Mouse (Mus musculus) layer of hippocampus, adult 9-10 months (tissue): ENCODE data around the gene Man1c1.

ENCODE experiments used
- DNase-seq: peaks from one replicate; pipeline ENCODE4 v3.0.0; 2022; ENCODE audit warnings: low spot score

Gene Man1c1

DNA sequence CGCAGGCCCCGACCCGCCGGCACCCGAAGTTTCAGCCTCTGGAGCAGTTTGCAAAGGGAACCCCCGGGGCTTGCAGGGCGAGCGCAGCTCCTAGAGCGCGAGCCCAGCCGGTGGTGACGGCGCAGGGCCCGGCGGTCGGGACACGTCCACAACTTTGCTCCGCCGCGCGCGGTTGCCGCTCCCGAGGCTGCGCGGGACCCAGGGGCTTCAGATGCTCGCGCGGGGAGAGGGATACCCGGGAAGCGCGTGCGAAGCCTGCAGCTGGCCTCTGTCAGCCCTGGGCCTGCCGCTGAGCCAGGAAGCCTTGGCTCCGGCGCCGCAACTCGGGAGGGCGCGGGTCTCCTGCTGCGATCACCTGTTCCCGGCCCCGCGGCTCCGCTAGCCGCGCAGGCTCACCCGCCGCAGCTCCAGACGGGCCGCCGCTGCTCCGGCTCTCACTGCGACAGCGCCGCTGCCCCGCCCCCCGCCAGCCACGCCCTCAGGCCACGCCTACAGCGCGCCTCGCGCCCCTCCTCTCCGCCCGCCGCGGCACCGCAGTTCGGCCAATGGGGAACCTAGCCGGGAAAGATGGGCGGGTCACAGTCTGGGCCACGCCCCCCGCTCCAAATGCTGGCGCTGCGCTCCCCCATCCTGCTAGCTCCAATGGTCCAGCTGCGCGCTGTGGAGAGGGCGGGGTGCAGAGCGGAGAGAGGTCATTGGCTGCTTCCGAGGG is at the start of gene Man1c1:
Gene Man1c1 (minus strand): TSS at position 456 of the 712 bp plus-strand sequence.
- DNase-seq, result peak; percentile 94

DNA sequence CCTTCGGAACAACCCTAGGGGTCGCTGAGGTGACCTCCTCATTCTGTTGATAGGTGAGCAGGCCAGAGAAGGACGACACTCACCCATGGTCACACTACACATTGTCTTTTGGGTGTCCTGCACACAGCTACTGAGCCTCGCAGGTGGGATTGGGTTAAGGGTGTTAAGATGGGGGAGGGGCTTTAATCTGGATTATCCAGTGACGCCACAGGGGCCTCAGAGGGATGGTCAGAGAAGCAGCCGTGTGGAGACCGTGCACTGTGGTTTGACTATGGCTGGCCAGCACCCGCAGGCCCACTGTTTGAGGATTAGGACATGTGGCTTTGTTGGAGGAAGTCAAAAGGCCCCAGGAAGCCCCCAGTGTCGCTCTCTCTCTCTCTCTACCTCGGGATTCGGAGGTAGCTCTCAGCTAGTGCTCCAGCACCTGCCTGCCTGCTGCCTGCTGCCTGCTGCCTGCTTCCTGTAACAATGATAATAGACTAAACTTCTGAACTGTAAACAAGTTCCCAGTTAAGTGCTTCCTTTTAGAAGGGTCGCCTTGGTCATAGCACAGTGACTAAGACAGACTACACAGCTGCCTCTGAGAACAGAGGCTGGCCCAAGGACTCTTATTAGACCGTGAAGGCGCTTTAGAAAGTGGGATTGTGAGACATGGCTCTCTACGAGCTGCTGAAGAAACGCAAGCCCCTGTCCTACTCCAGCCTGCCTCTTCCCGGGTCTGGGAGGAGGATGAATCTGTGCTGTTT is 49.6 kb upstream of the Man1c1 start:
- DNase-seq, result no peak

DNA sequence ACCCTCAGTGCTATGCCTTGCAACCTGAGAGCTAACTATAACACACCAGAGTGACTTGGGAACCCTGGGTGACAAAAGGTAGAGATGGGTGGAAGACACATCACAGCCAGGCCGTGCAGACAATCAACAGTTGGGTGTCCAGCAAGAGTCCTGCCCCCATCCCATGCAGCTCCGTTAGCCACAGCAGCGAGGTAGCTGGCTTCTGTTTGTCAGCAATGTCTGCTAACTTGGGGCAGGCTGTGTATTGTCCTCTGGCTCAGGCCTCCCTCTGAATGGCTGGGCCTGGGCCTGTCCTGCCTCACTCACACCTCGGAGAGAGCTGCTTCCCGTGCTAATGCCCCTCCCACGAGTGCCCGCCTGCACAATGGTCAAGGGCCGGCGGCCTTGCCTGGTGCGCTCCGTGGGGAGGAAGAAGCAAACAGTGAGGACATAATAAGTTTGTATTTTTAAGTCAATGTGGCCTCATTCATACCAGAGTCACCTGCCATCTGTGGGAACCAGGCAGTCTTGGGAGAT is 48.9 kb upstream of the Man1c1 start:
- no peak for DNase-seq

DNA sequence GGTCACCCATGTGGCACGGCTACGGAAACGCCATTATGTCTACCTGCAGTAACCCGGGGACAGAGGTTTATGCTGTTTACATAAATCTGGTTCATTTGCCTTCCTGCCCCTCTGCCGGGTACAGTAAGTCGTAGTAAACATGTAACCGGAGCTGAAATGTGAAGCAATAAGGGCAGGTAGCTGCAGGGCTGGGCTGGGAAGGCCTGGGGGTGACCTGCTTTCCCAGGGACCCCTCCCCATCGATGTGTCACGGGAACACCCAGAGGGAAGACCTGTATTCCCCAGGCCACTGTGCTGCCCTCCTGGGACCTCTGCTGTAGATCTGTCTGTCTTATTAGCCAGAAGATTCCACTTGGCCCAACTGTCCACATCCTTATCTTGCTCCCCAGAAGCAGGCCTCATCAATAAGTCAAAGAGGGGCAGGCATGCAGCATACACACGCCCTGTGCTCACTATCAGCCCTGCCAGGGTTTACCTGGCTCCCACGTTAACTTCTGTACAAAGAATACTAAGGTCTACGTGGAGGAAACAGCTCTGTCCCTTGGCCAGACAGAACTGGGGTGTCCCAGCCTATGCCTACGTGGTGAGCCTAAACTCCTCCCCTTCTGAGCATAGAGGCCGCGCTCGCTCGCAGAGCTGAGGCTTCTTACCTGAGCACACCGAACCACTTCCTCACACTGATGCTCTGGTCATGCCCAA is 47.7 kb upstream of the Man1c1 start:
- no peak for DNase-seq

DNA sequence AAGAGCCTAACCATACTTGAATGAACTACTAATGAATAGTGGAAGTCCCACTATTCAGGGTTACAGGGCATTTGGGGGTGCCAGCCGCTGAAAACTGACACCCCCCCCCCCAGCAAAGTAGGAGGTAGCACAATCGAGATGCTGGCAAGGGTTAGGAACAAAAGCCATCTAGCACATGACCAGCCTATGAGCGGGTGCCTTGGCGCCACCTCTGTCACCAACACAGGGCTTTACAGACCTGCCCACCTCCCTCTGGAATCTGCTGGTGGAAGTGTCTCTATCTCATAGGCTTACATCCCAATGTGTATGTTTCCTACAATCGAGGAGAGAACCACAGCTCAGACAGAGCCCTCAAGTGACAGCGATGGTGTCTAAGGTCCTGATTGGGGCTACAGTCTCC is 46.7 kb upstream of the Man1c1 start:
- no peak for DNase-seq

DNA sequence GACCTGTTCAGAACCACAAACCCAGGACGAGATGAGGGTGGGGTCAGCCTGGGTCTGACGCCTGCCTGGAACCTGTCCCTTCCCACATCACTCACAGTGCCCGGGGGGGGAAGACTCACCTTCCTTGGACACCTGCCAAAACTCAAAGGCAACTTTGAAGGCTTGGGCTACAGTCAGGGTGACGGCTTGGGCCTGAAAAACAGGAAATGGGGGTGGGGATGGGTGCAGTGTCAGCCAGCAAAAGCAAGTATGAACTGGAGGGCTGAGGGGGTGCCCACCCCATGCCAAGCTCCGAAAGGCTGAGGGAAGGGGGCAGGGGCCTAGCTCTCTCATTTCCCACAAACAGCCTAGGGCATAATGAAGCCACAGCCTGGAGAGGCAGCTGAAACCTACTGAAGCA is 46.2 kb upstream of the Man1c1 start:
- no peak for DNase-seq

DNA sequence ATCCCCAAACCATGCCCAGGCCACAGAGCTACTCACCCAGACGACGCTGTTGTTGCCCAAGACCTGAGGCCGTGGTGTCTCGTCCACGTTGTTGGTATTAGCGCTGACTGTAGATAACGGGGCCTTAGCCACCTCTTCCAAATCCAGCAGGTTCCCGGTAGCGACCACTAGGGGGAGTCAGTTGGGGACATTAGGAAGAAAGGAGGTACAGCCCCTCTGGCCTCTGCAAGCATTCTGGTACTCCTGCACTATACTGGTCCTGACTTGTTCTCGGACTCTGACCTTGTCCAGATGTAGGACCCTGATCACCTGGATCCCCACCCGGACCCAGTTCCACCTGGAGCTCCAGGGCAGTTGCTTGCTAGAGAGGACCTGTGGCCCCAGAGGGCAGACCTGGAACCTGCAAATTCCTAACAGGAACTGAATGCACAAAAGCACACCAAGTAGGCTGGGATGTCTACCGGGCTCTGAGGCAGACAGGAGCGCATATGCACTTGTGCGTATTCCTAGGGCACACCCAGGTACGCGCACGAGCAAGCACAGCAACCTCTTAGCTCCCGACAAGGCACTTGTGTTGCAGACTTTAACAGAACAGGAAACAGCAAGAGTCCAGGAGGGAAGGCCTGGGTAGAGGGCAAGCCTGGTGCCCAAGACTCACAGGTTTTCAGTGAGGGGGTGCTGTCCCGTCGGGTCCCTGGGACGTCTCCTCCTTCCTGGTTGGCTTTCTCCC is 45.4 kb upstream of the Man1c1 start:
- no peak for DNase-seq

DNA sequence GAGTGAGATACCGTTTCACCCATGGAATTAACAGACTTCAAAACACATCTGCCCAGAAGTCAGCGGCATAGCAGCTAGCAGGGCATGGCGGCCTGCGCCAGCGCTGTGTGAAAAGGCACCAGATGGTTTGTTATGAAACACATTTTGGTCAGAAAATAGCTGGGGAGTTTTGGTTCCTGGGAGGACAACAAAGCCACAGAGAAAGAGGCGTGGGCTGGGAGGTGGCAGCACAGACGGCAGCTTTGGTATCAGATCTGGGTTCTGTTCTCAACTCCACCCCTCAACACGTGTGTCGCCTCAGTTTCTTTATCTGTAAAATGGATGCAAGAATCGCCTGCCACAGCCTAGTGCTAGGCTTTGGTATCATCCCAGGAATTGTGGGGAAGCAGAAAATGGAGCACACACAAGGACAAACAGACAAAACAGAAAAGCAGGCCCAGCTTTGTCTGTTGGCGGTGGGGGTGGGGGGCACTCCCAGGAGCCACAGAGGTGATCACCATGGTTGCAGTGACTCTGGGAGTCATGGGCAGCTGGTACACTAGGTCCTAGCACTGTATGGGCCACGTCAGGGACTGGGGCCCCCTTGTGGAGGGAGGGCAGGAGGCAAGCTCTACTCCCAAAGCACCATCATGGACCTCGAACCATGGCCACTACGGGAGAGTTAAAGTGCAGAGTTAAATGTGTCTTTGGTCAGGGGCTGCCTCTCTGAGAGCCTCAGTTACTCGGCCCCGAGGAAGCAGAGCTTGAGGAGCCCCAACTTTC is 42.0 kb upstream of the Man1c1 start:
- DNase-seq, result peak; percentile 59

DNA sequence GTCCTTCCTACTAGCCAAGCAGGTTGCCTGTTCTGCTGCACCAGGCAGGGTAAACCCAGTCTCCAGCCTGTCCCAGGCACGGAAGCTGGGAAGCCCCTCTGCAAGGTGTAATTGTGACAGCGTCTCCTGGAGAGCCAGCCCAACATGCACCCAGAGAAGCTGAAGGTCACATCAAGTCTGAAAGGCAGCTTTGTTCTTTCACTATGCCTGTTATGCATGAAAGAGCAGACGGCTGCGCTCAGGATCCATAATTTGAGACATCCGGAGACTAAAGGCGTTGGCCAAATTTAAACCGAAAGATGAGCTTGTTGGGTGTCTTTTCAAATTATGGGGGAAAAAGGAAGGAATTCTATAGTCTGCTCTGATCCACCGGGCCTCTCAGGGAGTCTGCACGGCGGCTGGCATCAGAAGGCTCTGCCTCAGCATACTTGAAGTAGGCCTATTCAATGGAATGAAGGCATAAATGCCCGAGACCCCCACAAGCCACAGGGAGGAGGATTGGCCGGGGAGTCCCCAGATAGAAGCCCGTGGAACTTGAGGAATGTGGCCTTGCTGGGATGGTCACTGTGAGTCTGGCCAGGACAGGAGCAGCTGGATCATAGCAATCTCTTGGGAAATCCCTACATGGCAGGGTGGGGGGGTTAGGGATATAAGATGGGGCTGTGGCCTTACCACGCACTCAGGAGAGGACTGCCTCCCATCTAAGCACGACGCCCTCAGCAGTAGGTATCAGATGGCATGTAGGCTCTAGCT is 40.0 kb upstream of the Man1c1 start:
- no peak for DNase-seq

DNA sequence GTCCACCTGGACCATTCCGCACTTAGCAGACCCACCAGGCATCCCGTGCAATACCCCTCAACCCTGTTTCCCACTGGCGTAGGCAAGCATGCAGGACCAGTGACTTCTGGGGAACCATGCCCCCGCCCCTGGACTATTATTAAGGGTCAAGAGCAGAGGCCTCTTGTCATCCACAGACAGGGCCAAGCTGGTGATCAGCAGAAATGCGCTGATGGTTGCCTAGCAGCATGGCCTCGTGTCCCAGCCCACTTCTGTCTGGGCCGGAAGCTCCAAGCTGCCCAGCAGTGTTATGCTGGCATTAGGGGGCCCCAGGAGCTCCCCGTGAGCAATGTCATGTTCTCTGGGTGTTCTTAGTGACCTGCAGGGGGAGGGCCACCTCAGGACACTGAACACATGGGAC is 37.9 kb upstream of the Man1c1 start:
- DNase-seq, result no peak

DNA sequence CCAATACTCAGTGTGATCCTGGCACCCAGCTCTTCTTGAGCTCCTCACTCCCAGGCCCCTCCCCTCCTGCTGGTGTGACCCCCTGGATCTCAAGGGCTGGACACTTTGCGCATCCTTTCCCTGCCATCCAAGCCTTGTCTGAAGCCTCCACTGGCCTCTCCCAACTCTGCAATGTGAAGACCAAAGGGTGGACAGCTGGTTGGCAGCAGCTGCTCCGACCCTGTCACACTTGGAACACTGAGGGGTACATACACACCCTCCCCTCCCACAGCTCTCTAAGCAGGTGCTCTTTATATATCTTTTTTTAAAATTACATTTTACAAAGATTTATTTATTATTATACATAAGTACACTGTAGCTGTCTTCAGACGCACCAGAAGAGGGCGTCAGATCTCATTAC is 36.1 kb upstream of the Man1c1 start:
- DNase-seq, result no peak

DNA sequence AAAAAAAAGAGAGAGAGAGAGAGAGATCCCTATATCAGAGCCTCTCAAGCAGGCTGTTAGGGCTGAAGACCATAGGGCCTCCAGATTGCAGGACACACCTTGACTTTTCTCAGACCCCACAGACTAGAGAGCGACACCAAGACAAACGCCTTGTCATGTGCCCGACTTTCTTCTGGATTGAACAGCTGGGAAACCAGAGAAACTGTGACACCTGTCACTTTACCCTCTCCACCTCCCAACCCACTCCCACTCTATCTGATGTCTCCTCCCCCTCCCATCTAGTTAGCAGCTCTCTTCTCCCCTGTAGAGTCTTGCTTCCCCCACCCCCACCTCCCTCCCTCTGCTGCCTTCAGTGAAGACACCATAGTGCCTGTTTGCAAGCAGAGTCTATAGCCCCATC is 35.4 kb upstream of the Man1c1 start:
- DNase-seq, result no peak

DNA sequence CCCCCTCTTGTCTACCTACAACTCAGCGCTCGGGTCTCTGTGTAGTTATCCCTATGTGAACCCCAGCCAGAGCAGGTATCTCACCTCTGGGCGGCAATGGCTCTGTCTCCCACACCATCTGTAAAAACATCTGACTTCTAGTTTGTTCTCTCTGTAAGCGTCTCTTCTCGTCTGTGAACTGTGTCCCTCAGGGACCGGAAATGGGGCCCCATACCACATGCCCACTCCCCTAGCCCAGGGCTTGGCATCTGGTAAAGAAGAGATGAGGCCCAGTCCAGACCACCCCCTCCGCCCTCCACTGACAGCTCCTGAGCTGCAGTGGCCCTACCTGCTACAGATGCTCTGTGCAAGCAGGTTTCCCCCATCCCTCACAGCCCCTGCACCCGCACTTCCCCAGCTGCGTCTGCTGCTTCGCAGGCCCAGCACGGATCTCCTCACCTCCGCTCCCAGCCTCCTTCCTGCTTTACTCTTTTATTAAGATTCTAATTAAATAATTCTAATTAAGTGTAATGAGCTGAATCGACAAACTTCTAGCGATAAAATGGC is 33.3 kb upstream of the Man1c1 start:
- no peak for DNase-seq

DNA sequence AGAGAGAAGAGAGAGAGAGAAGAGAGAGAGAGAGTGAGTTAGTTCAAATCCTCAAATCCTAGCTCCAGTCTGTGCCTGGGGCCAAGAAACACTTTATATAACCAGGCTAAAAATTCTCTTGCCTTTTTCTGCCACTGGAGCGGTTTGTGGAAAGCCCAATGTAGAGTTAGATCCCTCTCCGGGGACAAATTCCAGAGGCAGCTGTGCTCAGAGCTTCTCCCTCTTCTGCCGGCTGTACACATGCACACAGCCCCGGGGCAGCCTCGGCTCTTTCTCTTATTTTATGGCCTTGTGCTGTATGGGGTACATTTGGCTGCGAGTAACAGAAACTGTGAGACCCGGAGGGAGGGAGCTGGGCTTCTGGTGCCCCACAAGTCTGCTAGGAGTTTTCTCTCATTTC is 32.1 kb upstream of the Man1c1 start:
- DNase-seq, result no peak

DNA sequence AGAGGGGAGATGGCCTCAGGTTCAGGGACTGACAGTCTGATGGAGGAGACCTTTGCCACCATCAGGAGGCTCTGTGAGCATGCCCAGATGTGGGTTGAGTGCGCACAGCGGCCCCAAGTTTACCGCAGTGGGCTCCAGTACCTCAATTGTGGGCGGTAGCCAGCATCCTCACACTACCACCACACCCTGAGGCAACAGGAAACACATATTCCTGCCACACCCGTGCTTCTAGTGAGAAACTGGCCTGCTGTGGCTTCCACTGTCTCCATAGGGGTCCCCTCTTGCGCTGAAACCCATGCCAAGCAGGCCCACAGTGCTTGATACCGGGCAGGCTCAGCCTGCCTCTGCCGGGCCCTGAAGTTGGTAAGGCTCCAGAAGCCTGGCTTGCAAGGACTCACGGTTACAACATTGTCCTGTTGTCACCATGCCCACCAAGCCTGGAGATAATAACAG is 30.6 kb upstream of the Man1c1 start:
- no peak for DNase-seq

DNA sequence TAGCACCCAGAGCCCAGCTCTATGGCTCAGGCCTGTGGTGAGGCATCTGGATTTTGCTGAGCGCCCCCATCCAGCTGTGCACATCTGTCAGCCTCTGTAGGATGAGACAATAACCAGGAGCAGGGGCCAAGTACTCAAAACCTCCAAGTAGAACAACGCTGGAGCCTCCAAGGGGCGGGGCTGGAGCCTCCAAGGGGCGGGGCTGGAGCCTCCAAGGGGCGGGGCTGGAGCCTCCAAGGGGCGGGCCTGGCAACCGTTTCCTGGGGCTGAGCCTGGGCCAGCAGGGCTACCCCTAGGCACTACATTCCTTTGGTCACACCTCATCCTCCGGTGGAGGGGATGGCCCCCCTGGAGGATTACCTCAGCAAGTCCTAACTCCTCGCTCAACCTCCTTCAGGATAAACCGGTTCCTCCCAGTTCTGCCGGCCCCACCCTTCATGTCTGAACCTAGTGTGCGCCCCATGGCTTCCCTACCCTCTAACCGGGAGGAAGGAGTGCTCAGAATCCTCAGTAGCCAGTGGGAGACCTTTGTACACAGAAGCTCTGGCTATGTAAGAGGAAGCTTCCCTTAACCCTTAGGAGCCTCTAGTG is 30.0 kb upstream of the Man1c1 start:
- DNase-seq, result no peak

DNA sequence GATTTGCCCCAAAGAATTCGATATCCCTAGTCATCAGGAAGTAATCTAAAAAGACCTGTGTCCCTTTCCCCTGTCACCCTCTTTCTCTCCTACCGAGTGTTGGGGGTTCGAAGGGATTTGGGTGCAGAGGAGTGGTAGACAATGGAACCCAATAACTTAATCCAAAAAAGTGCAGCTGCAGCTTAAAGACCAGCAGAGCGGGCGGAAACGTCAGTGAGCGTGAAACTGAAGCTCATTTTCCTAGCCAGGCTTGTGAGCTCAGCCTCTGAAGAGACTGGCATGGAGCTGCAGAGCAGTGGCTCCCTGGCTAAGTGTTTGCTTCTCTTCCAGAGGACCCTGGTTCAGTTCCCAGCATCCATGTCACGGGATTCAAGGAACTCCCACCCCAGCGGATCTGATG is 29.3 kb upstream of the Man1c1 start:
- DNase-seq, result no peak

DNA sequence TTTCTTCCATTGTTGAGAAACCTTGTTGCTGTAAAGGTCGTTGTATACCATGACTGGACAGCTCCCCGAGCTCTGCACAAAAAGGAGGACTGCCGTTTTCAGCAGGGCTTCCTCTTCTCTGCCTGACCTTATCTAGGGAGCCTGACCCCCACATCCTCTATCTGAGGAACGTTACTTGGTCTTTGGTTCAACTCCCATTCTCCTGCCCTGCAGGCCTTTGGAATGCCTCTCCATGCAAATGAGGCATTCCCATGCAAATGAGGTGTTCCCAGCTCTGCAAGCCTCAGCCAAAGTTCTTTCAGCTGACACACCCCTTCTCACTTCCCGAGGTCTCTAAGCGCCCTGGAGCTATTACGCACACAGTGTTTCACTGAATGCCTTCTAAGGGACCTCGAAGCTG is 26.0 kb upstream of the Man1c1 start:
- no peak for DNase-seq

DNA sequence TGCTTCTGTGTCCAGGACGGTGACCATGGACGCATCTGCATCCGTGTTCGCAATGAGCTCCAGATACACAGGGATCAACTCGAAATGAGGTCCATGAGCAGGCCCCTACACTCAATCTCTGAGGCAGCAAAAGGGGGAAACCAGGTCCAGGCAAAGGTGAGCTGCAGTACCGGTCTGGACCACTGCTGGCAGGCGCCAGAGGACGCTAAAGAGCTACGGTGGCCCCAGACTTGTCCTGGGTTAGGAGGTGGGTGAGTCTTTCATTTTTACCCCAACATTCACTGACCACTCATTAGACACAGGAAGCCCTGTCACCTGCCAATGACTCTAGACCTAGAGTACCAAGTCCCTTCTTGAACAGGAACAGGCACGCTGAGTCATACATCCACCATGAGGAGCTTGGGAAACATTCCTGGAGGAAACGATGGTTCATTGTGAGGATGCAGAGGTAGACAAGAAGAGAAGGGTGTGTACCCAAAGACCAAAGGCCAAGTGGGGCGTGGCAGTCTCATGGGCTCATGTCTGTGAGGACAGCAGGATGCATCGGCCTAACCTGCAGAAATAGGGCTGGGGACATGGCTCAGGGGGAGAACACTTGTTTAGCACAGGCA is 21.8 kb upstream of the Man1c1 start:
- no peak for DNase-seq

DNA sequence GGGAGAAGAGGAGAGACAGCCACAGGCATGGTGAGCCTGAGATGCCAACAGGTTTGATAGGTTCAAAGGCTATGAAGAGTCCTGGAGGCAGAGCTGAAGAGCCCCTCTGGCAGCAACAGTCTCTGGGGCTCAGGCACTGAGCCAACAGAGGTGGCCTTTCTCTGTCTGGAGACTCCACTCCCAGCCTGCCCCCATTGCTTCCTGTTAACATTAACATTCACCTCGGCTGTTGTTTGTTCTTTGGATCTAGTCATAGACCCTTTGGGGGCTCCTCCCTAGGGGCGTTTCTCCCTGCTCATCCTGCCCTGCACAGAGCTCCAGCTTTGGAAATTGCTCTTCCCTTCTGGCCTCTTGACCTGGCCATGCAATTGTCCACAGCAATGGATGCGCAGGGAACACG is 20.9 kb upstream of the Man1c1 start:
- no peak for DNase-seq
